Mouse (Mus musculus): ENCODE measurements around the gene Stim1.

GRCm38 (mm10) chr7:102229814-102230213 is 37.8 kb upstream of the Stim1 start:
- TF ChIP-seq CTCF (IDR thresholded peaks at IDR 0.05; ENCODE audit: borderline replicate concordance, insufficient read depth, low read depth, low read length) (no peak), POLR2A (IDR thresholded peaks at IDR 0.05; ENCODE audit: borderline replicate concordance, insufficient read depth, low read length) (no peak)
